Mouse (Mus musculus) CH12F3 (cell line): ENCODE results near the gene Lrch1.

Experiments used
- in situ Hi-C: fragments of 300-500 bp; cut with MboI; formaldehyde crosslinking; loops from 2 replicates; pipeline ENCODE4 v1.14.3; 2020; ENCODE audit warnings: low sequenced_read_pairs

The Lrch1 gene

GRCm38 (mm10) chr14:74893693-74894092 lies 54.0 kb downstream of the Lrch1 start:
- in situ Hi-C loops, result no loop called here

- in situ Hi-C loops, result no loop called here
Measured at GRCm38 (mm10) chr14:74893085-74893648, 54.5 kb downstream of the Lrch1 start.

GRCm38 (mm10) chr14:74889304-74889703 lies 58.4 kb downstream of the Lrch1 start:
- in situ Hi-C loops, result no loop called here

- in situ Hi-C loops, result no loop called here
Measured at GRCm38 (mm10) chr14:74888103-74888502, 59.6 kb downstream of the Lrch1 start.

GRCm38 (mm10) chr14:74886453-74886852 lies 61.2 kb downstream of the Lrch1 start:
- in situ Hi-C loops, result no loop called here

- in situ Hi-C loops, result no loop called here
Measured at GRCm38 (mm10) chr14:74884920-74885319, 62.8 kb downstream of the Lrch1 start.

- in situ Hi-C loops, result no loop called here
Measured at GRCm38 (mm10) chr14:74884024-74884680, 63.5 kb downstream of the Lrch1 start.

- in situ Hi-C loops, result no loop called here
Measured at GRCm38 (mm10) chr14:74883204-74883603, 64.5 kb downstream of the Lrch1 start.

- in situ Hi-C loops, result no loop called here
Measured at GRCm38 (mm10) chr14:74882754-74883153, 64.9 kb downstream of the Lrch1 start.

- in situ Hi-C loops, result no loop called here
Measured at GRCm38 (mm10) chr14:74880868-74881267, 66.8 kb downstream of the Lrch1 start.

- in situ Hi-C loops, result no loop called here
Measured at GRCm38 (mm10) chr14:74879480-74879879, 68.2 kb downstream of the Lrch1 start.

GRCm38 (mm10) chr14:74877287-74877686 lies 70.4 kb downstream of the Lrch1 start:
- in situ Hi-C loops, result no loop called here

GRCm38 (mm10) chr14:74871220-74871619 lies 76.5 kb downstream of the Lrch1 start:
- in situ Hi-C loops, result no loop called here

GRCm38 (mm10) chr14:74868902-74869230 lies 78.8 kb downstream of the Lrch1 start:
- in situ Hi-C loops, result no loop called here

GRCm38 (mm10) chr14:74868188-74868901 lies 79.3 kb downstream of the Lrch1 start:
- in situ Hi-C loops, result no loop called here

GRCm38 (mm10) chr14:74867076-74868042 lies 80.3 kb downstream of the Lrch1 start:
- in situ Hi-C loops, result no loop called here

GRCm38 (mm10) chr14:74865738-74866137 lies 81.9 kb downstream of the Lrch1 start:
- in situ Hi-C loops, result no loop called here

- in situ Hi-C loops, result no loop called here
Measured at GRCm38 (mm10) chr14:74864805-74865483, 82.7 kb downstream of the Lrch1 start.

- in situ Hi-C loops, result no loop called here
Measured at GRCm38 (mm10) chr14:74861456-74861855, 86.2 kb downstream of the Lrch1 start.

GRCm38 (mm10) chr14:74859154-74859553 lies 88.5 kb downstream of the Lrch1 start:
- in situ Hi-C loops, result no loop called here

- in situ Hi-C loops, result no loop called here
Measured at GRCm38 (mm10) chr14:74855429-74855828, 92.2 kb downstream of the Lrch1 start.
